Mouse (Mus musculus) erythroblast, embryonic 14.5 days (primary cell): ENCODE results near the gene Klhl22.

Source experiments
- GATA1 ChIP-seq: IDR thresholded peaks from 2 replicates; pipeline ENCODE4 v1.6.1; 2012; ENCODE audit warnings: low read length, inconsistent platforms, mixed read lengths
- TAL1 ChIP-seq: IDR thresholded peaks from 3 replicates; pipeline ENCODE4 v1.6.1; 2012; ENCODE audit warnings: low read length, inconsistent platforms, mixed read lengths

DNA sequence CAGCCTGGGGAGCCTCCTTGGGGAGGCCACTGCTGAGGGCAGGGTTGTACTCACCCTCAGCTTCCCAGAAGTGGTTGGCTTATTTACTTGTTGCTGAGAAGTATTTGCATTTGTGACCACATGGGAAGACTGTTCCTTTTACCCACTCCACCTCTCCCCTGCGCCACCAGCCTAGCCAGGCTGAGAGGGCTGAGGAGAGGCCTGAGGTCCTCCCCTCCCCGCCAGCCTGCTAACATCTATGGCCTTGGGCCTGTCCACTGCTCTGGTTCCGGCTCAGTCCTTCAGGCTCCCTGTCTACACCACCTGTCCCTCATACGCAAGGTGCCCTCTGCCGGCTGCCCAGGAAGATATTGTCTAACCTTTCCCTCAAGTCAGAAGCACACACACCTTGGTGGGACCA lies 36.2 kb downstream of the Klhl22 start:
- TF ChIP-seq TAL1, result no peak
- no peak for TF ChIP-seq GATA1
